Mouse (Mus musculus) cortical plate, adult 2 months (tissue): ENCODE measurements around the gene Zfp865.

Experiments used
- CTCF ChIP-seq: fragments of 200-500 bp; IDR thresholded peaks from 2 replicates; pipeline ENCODE4 v1.5.1; 2011; ENCODE audit warnings: mild to moderate bottlenecking, control low read depth, low read length; ENCODE audit not compliant: insufficient read depth; ENCODE audit errors: extremely low read depth
- POLR2A ChIP-seq: fragments of 200-500 bp; IDR thresholded peaks from 2 replicates; pipeline ENCODE4 v1.6.1; 2011; ENCODE audit warnings: mild to moderate bottlenecking, low read length, control low read depth; ENCODE audit not compliant: insufficient read depth; ENCODE audit errors: extremely low read depth

DNA sequence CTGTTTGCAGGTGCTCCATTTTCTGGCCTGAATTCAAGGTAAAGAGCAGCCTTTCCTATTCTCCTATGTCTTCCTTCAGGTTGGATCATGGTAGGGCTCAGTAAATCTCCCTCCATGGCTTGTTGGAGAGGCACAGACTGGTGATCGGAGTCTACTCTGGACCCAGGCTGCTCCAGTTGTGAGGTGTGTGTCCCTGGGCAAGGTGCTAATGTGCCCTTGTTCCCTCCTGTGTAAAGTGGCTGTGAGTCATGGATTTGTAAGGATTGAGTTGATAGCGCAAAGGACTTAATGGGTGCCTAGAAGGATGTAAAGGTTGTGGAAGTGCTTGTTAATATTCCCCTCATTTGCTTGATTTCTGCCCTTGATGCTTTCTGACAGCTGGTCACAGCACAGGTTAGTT lies 61.8 kb downstream of the Zfp865 start:
- no peak for TF ChIP-seq CTCF
- no peak for TF ChIP-seq POLR2A
